Mouse (Mus musculus): ENCODE measurements around the gene Gm7945. TPM values are rescaled to one million over a fixed set of nuclear protein-coding genes. Genes with fewer than 3 reads are reported as not detected.
"Not testable (repeated sequence)": the region's sequence is repeated elsewhere in the genome, so short reads cannot be mapped to it uniquely, and the experiment has no call there.

Gene Gm7945
- not detected in 2 replicates for polyA plus RNA-seq (2015; fragmentation: Nextera tagmentation; extraction: Ambion mirVana)

DNA sequence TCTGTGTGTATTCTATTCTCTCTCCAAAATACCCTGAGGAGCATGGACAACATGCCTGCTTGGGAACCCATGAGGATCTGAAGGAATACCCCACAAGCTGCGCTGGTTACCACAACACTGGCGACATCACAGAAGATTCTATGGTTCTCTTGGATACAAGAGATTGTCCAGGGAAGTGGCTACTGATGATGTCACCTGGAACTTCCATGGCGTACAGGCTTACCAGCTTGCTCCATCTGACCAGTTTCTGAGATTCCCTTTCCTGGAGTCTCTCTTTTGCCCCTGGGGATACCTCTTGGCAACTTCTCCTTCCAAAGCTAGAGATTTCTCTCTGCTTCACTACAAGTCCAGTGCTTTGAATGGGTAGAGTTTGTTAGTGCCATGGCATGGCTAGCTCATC lies at the start of gene Gm7945:
Gene Gm7945, minus strand, starts transcription at position 101 of the 400 bp plus-strand sequence.
- no CpG with 5 or more reads among the region's 3 CpGs for WGBS
- ATAC-seq (replicated peaks; ENCODE audit: low FRiP score, low read depth); H3K4me3 ChIP-seq (replicated peaks; ENCODE audit: low read depth, low read length); DNase-seq (ENCODE audit: low spot score); H3K9me3 ChIP-seq (replicated peaks; ENCODE audit: low read length); H3K9ac ChIP-seq (ENCODE audit: low read depth, low read length); H3K27ac ChIP-seq; H3K4me1 ChIP-seq (replicated peaks; ENCODE audit: insufficient read depth, low read length); H3K36me3 ChIP-seq (ENCODE audit: insufficient read depth, low read length); H3K4me2 ChIP-seq (ENCODE audit: low read length); H3K27me3 ChIP-seq (ENCODE audit: insufficient read depth, low read length): not testable (repeated sequence)

DNA sequence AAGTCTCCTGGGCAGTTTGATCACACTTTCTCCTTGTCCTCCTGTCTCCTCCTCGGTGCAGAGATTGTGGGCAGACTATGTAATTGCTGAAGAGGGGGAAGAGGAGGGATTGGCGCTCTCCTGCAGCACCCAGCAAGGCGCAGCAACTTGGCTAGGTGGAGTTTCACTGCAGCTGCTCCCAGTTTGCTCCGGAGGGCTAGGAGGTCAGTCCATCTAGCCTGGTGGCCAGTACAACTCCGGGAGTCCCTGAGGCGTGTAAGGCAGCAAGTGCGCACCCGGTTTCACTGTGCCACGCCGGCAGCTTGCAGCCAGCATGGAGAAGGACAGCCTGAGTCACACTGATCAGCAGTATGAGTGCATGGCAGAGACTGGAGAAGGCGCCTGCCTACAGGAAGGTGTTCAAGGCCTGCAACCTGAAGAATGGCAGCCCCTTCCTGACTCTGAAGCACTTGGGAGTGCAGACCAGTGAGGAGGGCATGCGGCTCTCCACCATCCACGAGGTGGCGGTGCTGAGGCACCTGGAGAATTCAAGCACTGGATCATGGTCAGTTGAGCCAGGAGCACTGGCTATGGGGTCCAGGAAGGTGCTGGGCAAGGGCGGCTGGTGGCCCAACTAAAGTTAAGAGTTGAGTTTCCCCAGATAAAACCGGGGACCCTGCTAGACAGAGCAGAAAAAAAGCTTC lies 39.4 kb upstream of the Gm7945 start:
- not testable (repeated sequence) for DNase-seq (ENCODE audit: low spot score); H3K4me3 ChIP-seq (replicated peaks; ENCODE audit: low read depth, low read length); H3K4me1 ChIP-seq (replicated peaks; ENCODE audit: insufficient read depth, low read length); H3K27me3 ChIP-seq (ENCODE audit: insufficient read depth, low read length); ATAC-seq (replicated peaks; ENCODE audit: low FRiP score, low read depth); H3K27ac ChIP-seq; H3K4me2 ChIP-seq (ENCODE audit: low read length); H3K9ac ChIP-seq (ENCODE audit: low read depth, low read length); H3K9me3 ChIP-seq (replicated peaks; ENCODE audit: low read length); H3K36me3 ChIP-seq (ENCODE audit: insufficient read depth, low read length)
- 9% methylated on average over 13 of the region's 16 CpGs for WGBS
- TF ChIP-seq CTCF (IDR thresholded peaks at IDR 0.05; ENCODE audit: low read depth), result peak; percentile 45; the same call in 1 of the 2 replicates

- H3K27ac ChIP-seq; DNase-seq (ENCODE audit: low spot score); H3K27me3 ChIP-seq (ENCODE audit: insufficient read depth, low read length); ATAC-seq (replicated peaks; ENCODE audit: low FRiP score, low read depth); H3K36me3 ChIP-seq (ENCODE audit: insufficient read depth, low read length); H3K9me3 ChIP-seq (replicated peaks; ENCODE audit: low read length); H3K4me3 ChIP-seq (replicated peaks; ENCODE audit: low read depth, low read length); H3K4me1 ChIP-seq (replicated peaks; ENCODE audit: insufficient read depth, low read length); H3K4me2 ChIP-seq (ENCODE audit: low read length); H3K9ac ChIP-seq (ENCODE audit: low read depth, low read length): not testable (repeated sequence)
- WGBS, result 21% methylated on average over 12 of the region's 14 CpGs
These were observed 38.5 kb upstream of the Gm7945 start for GRCm38 (mm10) chr14:41424694-41425093.

DNA sequence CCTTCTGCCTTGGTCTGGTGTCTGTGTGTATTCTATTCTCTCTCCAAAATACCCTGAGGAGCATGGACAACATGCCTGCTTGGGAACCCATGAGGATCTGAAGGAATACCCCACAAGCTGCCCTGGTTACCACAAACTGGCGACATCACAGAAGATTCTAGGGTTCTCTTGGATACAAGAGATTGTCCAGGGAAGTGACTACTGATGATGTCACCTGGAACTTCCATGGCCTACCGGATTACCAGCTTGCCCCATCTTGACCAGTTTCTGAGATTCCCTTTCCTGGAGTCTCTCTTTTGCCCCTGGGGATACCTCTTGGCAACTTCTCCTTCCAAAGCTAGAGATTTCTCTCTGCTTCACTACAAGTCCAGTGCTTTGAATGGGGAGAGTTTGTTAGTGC lies 22.0 kb upstream of the Gm7945 start, which contains the start of gene Gm6482:
Gene Gm6482, minus strand, starts transcription at position 101 of the 400 bp plus-strand sequence.
- not testable (repeated sequence) for H3K4me3 ChIP-seq (replicated peaks; ENCODE audit: low read depth, low read length); H3K9ac ChIP-seq (ENCODE audit: low read depth, low read length); DNase-seq (ENCODE audit: low spot score); H3K27me3 ChIP-seq (ENCODE audit: insufficient read depth, low read length); ATAC-seq (replicated peaks; ENCODE audit: low FRiP score, low read depth); H3K4me2 ChIP-seq (ENCODE audit: low read length); H3K36me3 ChIP-seq (ENCODE audit: insufficient read depth, low read length); H3K4me1 ChIP-seq (replicated peaks; ENCODE audit: insufficient read depth, low read length); H3K27ac ChIP-seq; H3K9me3 ChIP-seq (replicated peaks; ENCODE audit: low read length)
- WGBS, result no CpG with 5 or more reads among the region's 2 CpGs

DNA sequence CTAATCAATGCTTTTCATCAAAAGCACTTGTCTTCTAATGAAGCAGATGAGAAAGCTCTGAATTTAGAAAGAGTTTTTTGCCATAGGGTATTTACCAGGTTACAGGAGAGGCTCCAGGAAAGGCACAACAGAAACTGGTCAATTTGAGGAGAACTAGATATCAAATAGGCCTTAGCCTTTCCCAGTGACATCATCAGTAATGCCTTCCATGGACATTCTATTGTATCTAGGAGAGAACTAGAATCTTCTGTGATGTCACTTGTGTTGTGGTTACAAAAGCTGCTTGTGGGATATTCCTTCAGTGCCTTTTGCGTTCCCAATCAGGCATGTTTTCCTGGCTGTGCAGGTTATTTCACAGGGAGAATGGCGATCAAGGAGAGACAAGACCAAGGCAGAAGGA lies 37.9 kb downstream of the Gm7945 start, which contains the start of gene Gm5798:
Gene Gm5798, plus strand, starts transcription at position 301 of the 400 bp plus-strand sequence.
- H3K27me3 ChIP-seq (ENCODE audit: insufficient read depth, low read length); H3K4me2 ChIP-seq (ENCODE audit: low read length); H3K9me3 ChIP-seq (replicated peaks; ENCODE audit: low read length); H3K4me3 ChIP-seq (replicated peaks; ENCODE audit: low read depth, low read length); DNase-seq (ENCODE audit: low spot score); H3K27ac ChIP-seq; ATAC-seq (replicated peaks; ENCODE audit: low FRiP score, low read depth); H3K9ac ChIP-seq (ENCODE audit: low read depth, low read length); H3K4me1 ChIP-seq (replicated peaks; ENCODE audit: insufficient read depth, low read length); H3K36me3 ChIP-seq (ENCODE audit: insufficient read depth, low read length): not testable (repeated sequence)
- 56% methylated on average over 2 of the region's 2 CpGs for WGBS

Other genes with a start within 250 kb of the Gm7945 start
- gene Mbl1, start 234.9 kb downstream of the Gm7945 start, polyA plus RNA-seq (2015; fragmentation: Nextera tagmentation; extraction: Ambion mirVana), result not detected in 2 replicates
- 1.4 and 1.6 TPM in 2 replicates for gene Sftpd, start 201.2 kb downstream of the Gm7945 start, polyA plus RNA-seq (2015; fragmentation: Nextera tagmentation; extraction: Ambion mirVana)
- gene Gm2832, start 107.6 kb downstream of the Gm7945 start, polyA plus RNA-seq (2015; fragmentation: Nextera tagmentation; extraction: Ambion mirVana), result not detected in 2 replicates
- not detected in 2 replicates for gene Gm5798, start 37.8 kb downstream of the Gm7945 start, polyA plus RNA-seq (2015; fragmentation: Nextera tagmentation; extraction: Ambion mirVana)
- gene Gm6482, start 21.9 kb upstream of the Gm7945 start, polyA plus RNA-seq (2015; fragmentation: Nextera tagmentation; extraction: Ambion mirVana), result not detected in 2 replicates
- not detected in 2 replicates for gene Gm7954, start 67.1 kb upstream of the Gm7945 start, polyA plus RNA-seq (2015; fragmentation: Nextera tagmentation; extraction: Ambion mirVana)
- not detected in 2 replicates for gene Gm3486, start 103.1 kb upstream of the Gm7945 start, polyA plus RNA-seq (2015; fragmentation: Nextera tagmentation; extraction: Ambion mirVana)
- not detected in 2 replicates for gene Gm7970, start 169.2 kb upstream of the Gm7945 start, polyA plus RNA-seq (2015; fragmentation: Nextera tagmentation; extraction: Ambion mirVana)
- gene 1700049E17Rik2, start 186.8 kb upstream of the Gm7945 start, polyA plus RNA-seq (2015; fragmentation: Nextera tagmentation; extraction: Ambion mirVana), result not detected in 2 replicates
- gene Gm3072, start 238.2 kb upstream of the Gm7945 start, polyA plus RNA-seq (2015; fragmentation: Nextera tagmentation; extraction: Ambion mirVana), result not detected in 2 replicates